Mouse (Mus musculus) spleen, postnatal 10 days (tissue): ENCODE measurements around the gene Gm21834.

Source experiments
- DNase-seq, 2 experiments: peaks; one replicate each; pipeline ENCODE4 v3.0.0; 2021 to 2022; ENCODE audit warnings: low spot score in 2 of 2

Gene Gm21834

DNA sequence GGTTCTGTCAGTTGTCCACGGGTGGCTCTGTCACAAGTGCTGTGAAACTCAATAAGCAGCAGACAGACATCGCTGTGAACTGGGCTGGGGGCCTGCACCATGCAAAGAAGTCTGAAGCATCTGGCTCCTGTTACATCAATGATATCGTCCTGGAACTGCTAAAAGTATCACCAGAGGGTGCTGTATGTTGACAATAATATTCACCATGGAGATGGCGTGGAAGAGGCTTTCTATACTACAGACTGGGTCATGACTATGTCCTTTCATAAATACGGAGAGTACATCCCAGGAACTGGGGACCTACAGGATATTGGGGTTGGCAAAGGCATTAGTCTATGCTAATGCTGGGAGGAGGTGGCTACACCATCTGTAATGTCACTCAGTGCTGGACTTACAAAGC, at the start of gene Gm21834:
Gm21834 (minus strand) TSS at position 101 of the 400 bp plus-strand sequence.
- no peak for DNase-seq

DNA sequence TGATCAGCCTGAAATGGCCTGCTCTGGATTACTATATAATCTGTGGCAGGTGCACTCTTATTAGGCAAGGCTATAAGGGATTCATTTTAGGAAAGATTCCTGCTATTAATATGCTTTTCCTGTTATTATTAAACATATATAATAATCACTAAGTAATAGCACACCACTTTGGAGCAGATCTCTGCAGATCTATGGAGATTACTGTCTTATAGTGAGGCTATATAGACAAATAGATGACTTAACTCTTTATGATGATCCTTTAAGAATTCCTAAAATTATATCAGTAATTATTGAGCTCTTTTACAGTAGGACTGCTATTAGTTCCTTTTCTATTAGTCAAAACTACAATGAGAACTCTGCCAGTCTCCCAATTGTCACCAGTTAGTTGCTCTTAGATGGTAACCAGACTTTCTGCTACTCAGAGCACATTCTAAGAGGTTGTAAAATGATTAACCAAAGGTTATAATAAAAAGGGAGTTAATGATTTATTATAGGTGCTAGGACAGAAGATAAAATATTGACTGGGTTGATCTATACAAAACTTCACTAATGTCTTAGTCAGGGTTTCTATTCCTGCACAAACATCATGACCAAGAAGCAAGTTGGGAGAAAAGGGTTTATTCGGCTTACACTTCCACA, 46.3 kb upstream of the Gm21834 start:
- DNase-seq = no peak

DNA sequence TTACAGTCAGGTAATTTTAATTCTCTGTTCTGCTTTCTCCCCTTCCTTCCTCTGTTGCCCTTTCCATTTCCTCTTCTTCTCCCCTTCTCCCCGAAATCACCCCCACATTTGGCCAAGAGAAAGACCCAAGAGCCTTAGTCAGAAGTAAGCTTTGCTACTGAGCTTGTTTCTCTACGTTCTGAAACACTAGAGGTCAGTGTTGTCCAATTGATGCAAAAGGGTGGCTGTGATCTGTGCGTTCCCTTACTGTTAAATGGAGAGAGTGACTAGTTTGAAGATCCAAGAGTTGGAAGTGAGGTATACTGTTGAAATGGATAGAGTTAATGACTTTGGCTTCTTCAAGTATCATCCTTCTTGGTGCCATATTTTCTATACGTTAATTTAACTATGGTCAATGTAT, 28.9 kb upstream of the Gm21834 start:
- no peak for DNase-seq

DNA sequence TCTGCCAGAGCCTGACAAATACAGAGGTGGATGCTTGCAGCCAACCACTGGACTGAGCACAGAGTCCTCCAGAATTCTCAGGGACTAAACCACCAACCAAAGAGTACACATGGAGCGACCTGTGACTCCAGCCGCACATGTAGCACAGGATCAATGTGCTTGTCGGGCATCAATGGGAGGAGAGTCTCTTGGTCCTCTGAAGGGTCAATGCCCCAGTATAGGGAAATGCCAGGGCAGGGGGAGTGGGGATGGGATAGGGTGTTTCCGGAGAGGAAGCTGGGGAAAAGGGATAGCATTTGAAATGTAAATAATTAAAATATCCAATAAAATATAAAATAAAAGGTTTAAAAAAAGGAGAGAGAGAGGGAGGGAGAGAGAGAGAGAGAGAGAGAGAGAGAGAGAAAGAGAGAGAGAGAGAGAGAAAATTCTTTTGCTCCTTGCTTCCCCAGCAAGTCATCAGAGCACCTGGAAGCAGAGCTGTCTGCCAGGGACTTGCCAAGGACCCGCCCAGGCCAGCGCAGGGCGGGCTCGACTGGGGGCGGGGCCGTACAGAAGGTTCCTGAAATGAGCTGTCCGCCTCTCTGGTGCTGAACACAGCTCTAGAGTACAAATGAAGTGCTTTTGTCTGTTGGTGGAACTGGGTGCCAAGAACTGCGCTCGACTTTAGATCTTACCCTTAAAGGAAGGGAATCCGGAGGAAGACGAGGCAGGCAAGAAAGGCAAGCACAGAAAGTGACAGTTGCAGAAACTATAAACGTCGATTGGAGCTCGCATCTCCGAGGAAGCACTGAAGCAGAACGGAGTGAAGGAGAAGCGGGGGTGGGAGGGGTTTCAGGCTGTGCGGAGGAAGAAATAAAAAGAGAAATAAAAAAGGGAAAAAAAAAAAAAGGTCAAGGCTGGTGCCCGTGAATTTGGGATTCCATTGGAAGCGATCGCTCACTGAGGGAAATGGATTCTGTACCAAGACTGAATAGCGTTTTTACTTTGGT, 26.9 kb upstream of the Gm21834 start, which contains the start of gene Cntnap5c:
Cntnap5c (plus strand) TSS at position 949 of the 989 bp plus-strand sequence.
- DNase-seq = peak in 1 of 2 experiments; percentile 33

DNA sequence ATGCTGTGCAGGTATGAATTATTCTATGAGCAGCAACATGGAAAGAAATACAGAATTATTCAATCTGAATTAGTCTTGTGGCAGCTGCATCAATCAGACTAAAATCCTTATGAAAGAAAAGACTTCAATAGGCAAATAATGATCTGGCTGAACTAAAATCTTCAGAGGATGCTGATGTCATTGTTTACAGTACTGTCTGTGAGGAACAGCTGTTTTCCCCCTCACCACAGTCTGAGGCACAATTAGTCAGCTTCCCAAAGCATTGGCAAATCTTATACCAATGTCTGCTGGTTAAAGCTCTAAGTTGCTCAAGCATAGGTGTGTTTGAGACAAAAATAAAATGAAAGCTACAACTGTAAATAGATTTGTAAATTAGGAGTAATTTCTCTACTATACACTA, 25.3 kb upstream of the Gm21834 start:
- DNase-seq = no peak

DNA sequence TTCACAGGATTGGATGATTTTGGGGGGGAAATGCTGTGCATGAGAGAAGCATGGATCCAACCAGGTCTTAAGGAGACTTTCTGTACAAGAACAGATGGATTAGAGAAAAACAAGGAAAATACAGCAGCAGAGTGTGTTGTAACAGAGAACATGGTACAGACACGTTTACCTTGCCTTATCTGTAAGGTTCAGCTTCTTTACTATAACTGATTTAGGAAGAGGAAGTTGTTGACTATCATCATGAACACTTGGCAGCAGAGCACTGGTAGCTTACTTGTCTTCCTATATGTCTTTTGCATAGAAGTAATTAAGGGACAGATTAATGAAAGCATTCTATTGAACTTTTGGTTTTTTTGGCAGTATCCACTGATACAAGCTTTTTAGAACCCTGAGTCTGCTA, 16.0 kb upstream of the Gm21834 start:
- no peak for DNase-seq

DNA sequence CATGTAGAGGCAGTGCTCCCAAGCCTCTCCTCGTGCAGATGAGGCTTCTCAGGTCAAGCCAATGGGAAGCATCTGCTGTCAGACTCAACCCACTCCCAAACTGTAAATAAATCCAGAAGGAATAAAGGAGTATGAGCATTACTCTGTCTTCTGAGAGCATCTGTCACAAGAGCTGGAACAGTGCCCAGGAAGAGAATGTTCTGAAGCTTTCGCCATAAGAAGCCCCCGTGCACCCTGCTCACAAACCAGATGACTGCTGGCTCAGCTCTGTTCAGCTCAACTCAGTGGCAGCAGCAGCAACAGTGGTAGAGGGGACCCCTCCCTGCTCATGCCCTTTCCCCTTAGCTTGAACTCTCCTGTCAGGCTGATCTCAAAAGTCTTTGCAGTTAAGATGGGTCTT, 47.2 kb downstream of the Gm21834 start:
- no peak for DNase-seq
